Mouse (Mus musculus): Measurements from ENCODE around the gene Itgav.

DNA sequence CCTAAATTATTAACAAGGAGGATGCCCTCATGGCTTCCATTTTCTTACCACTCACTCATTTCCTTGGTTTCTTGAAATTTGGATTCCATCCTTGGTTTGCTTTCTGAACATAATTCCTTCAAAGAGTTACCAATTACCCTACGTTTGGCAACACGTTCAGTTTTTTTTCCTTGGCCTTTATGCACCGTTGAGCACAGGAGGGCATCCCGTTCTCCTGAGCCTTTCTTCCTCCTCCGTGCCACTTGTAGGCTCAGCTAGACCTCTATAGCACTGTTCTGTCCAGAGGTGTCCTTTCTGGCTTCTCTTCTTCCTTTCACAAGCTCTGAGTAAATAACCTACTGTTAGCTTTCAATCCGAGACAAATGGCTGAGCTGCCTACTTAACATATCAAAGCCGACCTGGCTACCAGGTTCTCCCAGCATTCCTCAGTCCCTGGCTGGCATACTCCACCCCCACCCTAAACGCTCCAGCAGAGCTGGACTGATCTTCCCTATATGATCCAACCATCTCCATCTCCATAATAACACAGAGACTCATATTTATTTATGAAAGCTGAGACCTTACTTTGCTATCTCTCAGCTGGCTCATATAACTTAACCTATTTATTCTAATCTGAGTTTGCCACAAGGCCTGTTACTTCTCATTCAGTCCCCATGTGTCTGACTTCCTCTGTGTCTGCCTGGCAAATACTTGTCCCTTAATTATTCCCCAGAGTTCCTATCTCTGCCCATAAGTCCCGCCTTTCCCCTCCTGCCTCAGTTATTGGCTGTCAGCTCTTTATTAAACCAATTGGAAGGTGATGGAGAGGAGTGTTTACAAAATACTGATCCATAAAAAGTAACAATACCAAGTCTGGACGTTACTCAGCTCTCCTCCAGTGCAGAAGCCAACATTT lies 31.3 kb upstream of the Itgav start:
- TF ChIP-seq CTCF (IDR thresholded peaks at IDR 0.05; ENCODE audit: low read depth) (no peak), EP300 (optimal IDR thresholded peaks at IDR 0.05) (no peak)
